Mouse (Mus musculus): ENCODE measurements around the gene Sdcbp2. TPM values are rescaled to one million over a fixed set of nuclear protein-coding genes. Genes with fewer than 3 reads are reported as not detected.
A peak's percentile ranks its signal among the peaks of the same experiment; 100 is the strongest.

Gene Sdcbp2
- polyA plus RNA-seq, 1 experiment from 2014 or later: 0.58 TPM

- Histone ChIP-seq H3K4me2 (ENCODE audit: low read length) (no peak overlapping the region), H3K9me3 (ENCODE audit: control insufficient read depth, low read length) (no peaks in the 10 kb centered on the region), H3K4me3 (ENCODE audit: low read length) (no peak overlapping the region), H3K27ac (ENCODE audit: low read depth, low read length) (no peak overlapping the region), H3K9ac (ENCODE audit: low read depth, low read length) (no peak overlapping the region), H3K4me1 (ENCODE audit: control insufficient read depth, insufficient read depth, low read depth, low read length) (no peaks in the 10 kb centered on the region), H3K36me3 (ENCODE audit: control insufficient read depth, insufficient read depth, low read length) (peaks cover 32% of the 10 kb centered on the region), H3K27me3 (replicated peaks; ENCODE audit: control insufficient read depth, insufficient read depth, low read length) (no peaks in the 10 kb centered on the region)
- no peak for ATAC-seq
- 90% methylated on average over 1 of the region's 1 CpGs for WGBS
Observed at GRCm38 (mm10) chr2:151564006-151564405, 8.4 kb upstream of the Sdcbp2 start.

GRCm38 (mm10) chr2:151564986-151565385 lies 7.4 kb upstream of the Sdcbp2 start:
- WGBS: 67% methylated on average over 3 of the region's 3 CpGs
- no peaks in the 10 kb centered on the region for H3K4me1 ChIP-seq (ENCODE audit: control insufficient read depth, insufficient read depth, low read depth, low read length)
- H3K27ac ChIP-seq (ENCODE audit: low read depth, low read length): no peak overlapping the region
- H3K4me2 ChIP-seq (ENCODE audit: low read length): no peak overlapping the region
- no peaks in the 10 kb centered on the region for H3K27me3 ChIP-seq (replicated peaks; ENCODE audit: control insufficient read depth, insufficient read depth, low read length)
- H3K9ac ChIP-seq (ENCODE audit: low read depth, low read length): no peak overlapping the region
- H3K4me3 ChIP-seq (ENCODE audit: low read length): no peak overlapping the region
- ATAC-seq: no peak
- peaks cover 22% of the 10 kb centered on the region for H3K36me3 ChIP-seq (ENCODE audit: control insufficient read depth, insufficient read depth, low read length)
- no peaks in the 10 kb centered on the region for H3K9me3 ChIP-seq (ENCODE audit: control insufficient read depth, low read length)

GRCm38 (mm10) chr2:151566856-151567255 lies 5.6 kb upstream of the Sdcbp2 start:
- peaks cover 12% of the 10 kb centered on the region for H3K36me3 ChIP-seq (ENCODE audit: control insufficient read depth, insufficient read depth, low read length)
- no peak overlapping the region for H3K4me3 ChIP-seq (ENCODE audit: low read length)
- H3K4me1 ChIP-seq (ENCODE audit: control insufficient read depth, insufficient read depth, low read depth, low read length): no peaks in the 10 kb centered on the region
- 85% methylated on average over 6 of the region's 6 CpGs for WGBS
- no peak for ATAC-seq
- H3K27me3 ChIP-seq (replicated peaks; ENCODE audit: control insufficient read depth, insufficient read depth, low read length): no peaks in the 10 kb centered on the region
- H3K9ac ChIP-seq (ENCODE audit: low read depth, low read length): no peak overlapping the region
- no peak overlapping the region for H3K4me2 ChIP-seq (ENCODE audit: low read length)
- H3K9me3 ChIP-seq (ENCODE audit: control insufficient read depth, low read length): no peaks in the 10 kb centered on the region
- H3K27ac ChIP-seq (ENCODE audit: low read depth, low read length): no peak overlapping the region

GRCm38 (mm10) chr2:151569452-151569851 lies 3.0 kb upstream of the Sdcbp2 start:
- Histone ChIP-seq H3K27ac (ENCODE audit: low read depth, low read length) (no peak overlapping the region), H3K9ac (ENCODE audit: low read depth, low read length) (no peak overlapping the region), H3K9me3 (ENCODE audit: control insufficient read depth, low read length) (no peaks in the 10 kb centered on the region), H3K36me3 (ENCODE audit: control insufficient read depth, insufficient read depth, low read length) (0 out of 2 replicates have a peak, but pooled peaks cover 2% of the 10 kb centered on the region), H3K4me2 (ENCODE audit: low read length) (no peak overlapping the region), H3K27me3 (replicated peaks; ENCODE audit: control insufficient read depth, insufficient read depth, low read length) (no peaks in the 10 kb centered on the region), H3K4me3 (ENCODE audit: low read length) (no peak overlapping the region), H3K4me1 (ENCODE audit: control insufficient read depth, insufficient read depth, low read depth, low read length) (no peaks in the 10 kb centered on the region)
- 84% methylated on average over 2 of the region's 2 CpGs for WGBS
- no peak for ATAC-seq

- no peak overlapping the region for H3K9ac ChIP-seq (ENCODE audit: low read depth, low read length)
- no peak overlapping the region for H3K4me3 ChIP-seq (ENCODE audit: low read length)
- no peaks in the 10 kb centered on the region for H3K9me3 ChIP-seq (ENCODE audit: control insufficient read depth, low read length)
- no peak for ATAC-seq
- peaks cover 10% of the 10 kb centered on the region for H3K4me1 ChIP-seq (ENCODE audit: control insufficient read depth, insufficient read depth, low read depth, low read length)
- H3K4me2 ChIP-seq (ENCODE audit: low read length): no peak overlapping the region
- no peaks in the 10 kb centered on the region for H3K36me3 ChIP-seq (ENCODE audit: control insufficient read depth, insufficient read depth, low read length)
- no peaks in the 10 kb centered on the region for H3K27me3 ChIP-seq (replicated peaks; ENCODE audit: control insufficient read depth, insufficient read depth, low read length)
- WGBS: 64% methylated on average over 3 of the region's 3 CpGs
- no peak overlapping the region for H3K27ac ChIP-seq (ENCODE audit: low read depth, low read length)
Observed at GRCm38 (mm10) chr2:151573667-151574066, 1.2 kb downstream of the Sdcbp2 start.

GRCm38 (mm10) chr2:151574607-151575006 lies 2.2 kb downstream of the Sdcbp2 start:
- no peak overlapping the region for H3K9ac ChIP-seq (ENCODE audit: low read depth, low read length)
- peaks cover 10% of the 10 kb centered on the region for H3K4me1 ChIP-seq (ENCODE audit: control insufficient read depth, insufficient read depth, low read depth, low read length)
- no peaks in the 10 kb centered on the region for H3K9me3 ChIP-seq (ENCODE audit: control insufficient read depth, low read length)
- 51% methylated on average over 5 of the region's 5 CpGs for WGBS
- H3K27me3 ChIP-seq (replicated peaks; ENCODE audit: control insufficient read depth, insufficient read depth, low read length): no peaks in the 10 kb centered on the region
- no peak for ATAC-seq
- H3K4me2 ChIP-seq (ENCODE audit: low read length): no peak overlapping the region
- no peak overlapping the region for H3K4me3 ChIP-seq (ENCODE audit: low read length)
- H3K27ac ChIP-seq (ENCODE audit: low read depth, low read length): no peak overlapping the region
- no peaks in the 10 kb centered on the region for H3K36me3 ChIP-seq (ENCODE audit: control insufficient read depth, insufficient read depth, low read length)

GRCm38 (mm10) chr2:151575119-151575698 lies 2.8 kb downstream of the Sdcbp2 start:
- Histone ChIP-seq H3K36me3 (ENCODE audit: control insufficient read depth, insufficient read depth, low read length) (no peaks in the 10 kb centered on the region), H3K9ac (ENCODE audit: low read depth, low read length) (peak overlapping the region; percentile 76), H3K4me2 (ENCODE audit: low read length) (peak overlapping the region; percentile 94), H3K4me1 (ENCODE audit: control insufficient read depth, insufficient read depth, low read depth, low read length) (peaks cover 10% of the 10 kb centered on the region), H3K9me3 (ENCODE audit: control insufficient read depth, low read length) (no peaks in the 10 kb centered on the region), H3K27me3 (replicated peaks; ENCODE audit: control insufficient read depth, insufficient read depth, low read length) (no peaks in the 10 kb centered on the region), H3K4me3 (ENCODE audit: low read length) (peak overlapping the region; percentile 56), H3K27ac (ENCODE audit: low read depth, low read length) (peak overlapping the region; percentile 92)
- 19% methylated on average over 7 of the region's 7 CpGs for WGBS
- ATAC-seq: peak; percentile 13; the same call in 1 of the 2 replicates

- Histone ChIP-seq H3K9ac (ENCODE audit: low read depth, low read length) (peak overlapping the region; percentile 76), H3K4me3 (ENCODE audit: low read length) (peak overlapping the region; percentile 56), H3K27me3 (replicated peaks; ENCODE audit: control insufficient read depth, insufficient read depth, low read length) (no peaks in the 10 kb centered on the region), H3K27ac (ENCODE audit: low read depth, low read length) (peak overlapping the region; percentile 92), H3K9me3 (ENCODE audit: control insufficient read depth, low read length) (no peaks in the 10 kb centered on the region), H3K36me3 (ENCODE audit: control insufficient read depth, insufficient read depth, low read length) (no peaks in the 10 kb centered on the region), H3K4me2 (ENCODE audit: low read length) (peak overlapping the region; percentile 94), H3K4me1 (ENCODE audit: control insufficient read depth, insufficient read depth, low read depth, low read length) (peaks cover 10% of the 10 kb centered on the region)
- whole genome bisulfite sequencing: under 1% methylated on average over 38 of the region's 38 CpGs
- ATAC-seq: peak; percentile 98
Observed at GRCm38 (mm10) chr2:151575699-151576389, 3.4 kb downstream of the Sdcbp2 start.

GRCm38 (mm10) chr2:151579183-151579582 lies 6.8 kb downstream of the Sdcbp2 start:
- H3K4me2 ChIP-seq (ENCODE audit: low read length): no peak overlapping the region
- H3K4me3 ChIP-seq (ENCODE audit: low read length): no peak overlapping the region
- no peaks in the 10 kb centered on the region for H3K36me3 ChIP-seq (ENCODE audit: control insufficient read depth, insufficient read depth, low read length)
- no peak for ATAC-seq
- H3K27ac ChIP-seq (ENCODE audit: low read depth, low read length): no peak overlapping the region
- no peaks in the 10 kb centered on the region for H3K27me3 ChIP-seq (replicated peaks; ENCODE audit: control insufficient read depth, insufficient read depth, low read length)
- H3K9me3 ChIP-seq (ENCODE audit: control insufficient read depth, low read length): no peaks in the 10 kb centered on the region
- WGBS: 88% methylated on average over 4 of the region's 4 CpGs
- peaks cover 10% of the 10 kb centered on the region for H3K4me1 ChIP-seq (ENCODE audit: control insufficient read depth, insufficient read depth, low read depth, low read length)
- H3K9ac ChIP-seq (ENCODE audit: low read depth, low read length): no peak overlapping the region
